Mouse (Mus musculus): Measurements from ENCODE around the gene Gnb5.

DNA sequence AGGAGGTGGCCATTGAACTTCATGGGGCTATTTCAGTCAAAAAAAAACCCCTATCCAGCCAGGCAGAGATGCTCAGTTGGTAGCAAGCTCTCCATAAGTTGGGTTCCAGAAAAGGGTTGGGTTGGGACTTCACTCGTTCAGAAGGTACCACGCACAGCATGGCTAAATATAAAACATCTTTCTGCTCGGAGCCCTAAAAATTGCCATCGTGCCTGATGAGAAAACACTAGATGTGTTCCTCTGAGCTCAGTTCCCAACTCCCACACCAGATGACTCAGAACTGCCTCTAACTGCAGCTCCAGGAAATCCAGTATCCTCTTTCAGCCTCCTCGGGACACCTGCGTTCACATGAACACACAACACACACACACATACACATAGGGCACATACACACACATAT is 31.9 kb downstream of the Gnb5 start:
- TF ChIP-seq POLR2A (IDR thresholded peaks at IDR 0.05; ENCODE audit: low read depth, low read length) (no peak), CTCF (IDR thresholded peaks at IDR 0.05; ENCODE audit: borderline replicate concordance, insufficient read depth, low read length) (no peak)
